Mouse (Mus musculus) right cerebral cortex, postnatal 14 days (tissue): ENCODE results near the gene Arfip2.

Experiments
- DNase-seq: peaks from one replicate; pipeline ENCODE4 v3.0.0; 2022

The Arfip2 gene

GRCm38 (mm10) chr7:105611767-105612166 is 28.4 kb downstream of the Arfip2 start:
- no peak for DNase-seq

GRCm38 (mm10) chr7:105608467-105608866 is 31.7 kb downstream of the Arfip2 start:
- DNase-seq: no peak

GRCm38 (mm10) chr7:105602860-105603623 is 37.2 kb downstream of the Arfip2 start:
- DNase-seq: peak; percentile 71

DNA sequence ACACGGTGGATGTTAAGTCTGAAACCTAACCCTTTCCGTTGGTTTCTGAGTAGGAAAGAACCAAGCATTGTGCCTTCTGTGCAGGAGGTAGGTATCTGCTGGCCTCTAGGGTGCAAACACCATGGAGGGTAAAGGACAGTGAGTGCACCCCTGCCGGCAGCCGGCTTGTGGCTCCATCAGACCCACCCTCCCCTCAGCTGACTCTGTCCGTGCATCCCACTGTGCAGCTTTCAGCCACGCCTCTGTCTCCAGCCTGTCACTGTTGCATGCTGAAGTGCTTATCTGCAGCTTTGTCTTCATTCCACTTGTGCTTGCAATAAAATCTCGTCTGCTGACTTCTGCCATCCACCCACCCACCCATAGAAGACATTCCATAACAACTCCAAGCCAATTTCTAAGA is 50.1 kb downstream of the Arfip2 start:
- no peak for DNase-seq

DNA sequence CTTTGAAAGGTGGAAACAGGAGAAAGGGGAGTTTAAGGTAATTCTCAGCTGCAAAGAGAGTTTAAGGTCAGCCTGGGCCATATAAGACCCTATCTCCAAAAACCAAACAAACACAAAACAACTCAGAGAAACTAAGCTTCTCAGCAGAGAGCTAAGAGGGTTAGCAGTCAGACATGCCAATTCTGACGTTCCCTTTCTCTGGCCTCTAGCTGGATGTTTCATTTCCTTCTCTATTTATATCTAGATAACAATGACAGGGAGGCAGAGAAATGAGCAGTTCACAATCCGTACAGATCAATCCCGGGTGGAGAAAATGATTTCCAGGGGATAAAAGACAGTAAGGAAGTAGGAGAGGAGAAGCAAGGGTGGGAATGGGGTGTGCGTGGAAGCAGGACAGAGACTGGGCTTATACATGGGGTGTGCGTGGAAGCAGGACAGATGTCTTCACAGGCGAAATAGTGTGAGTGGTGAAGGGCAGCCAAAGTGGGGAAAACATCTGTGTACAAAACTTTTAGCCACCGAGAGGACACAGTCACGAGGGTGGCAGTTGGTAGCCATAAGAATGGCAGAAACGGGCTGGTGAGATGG is 51.8 kb downstream of the Arfip2 start:
- no peak for DNase-seq
